Mouse (Mus musculus) A20 (cell line): ENCODE data around the gene 1700122O11Rik.

Source experiments
- DNase-seq: peaks from one replicate; pipeline ENCODE4 v3.0.0-alpha.2; 2011; ENCODE audit warnings: low read depth, low spot score

The 1700122O11Rik gene

GRCm38 (mm10) chr17:48038193-48038592 is at the start of gene 1700122O11Rik:
1700122O11Rik (minus strand) TSS chr17:48038293.
- DNase-seq, result no peak

GRCm38 (mm10) chr17:48080626-48081025 is 42.5 kb upstream of the 1700122O11Rik start:
- DNase-seq, result no peak

- DNase-seq, result no peak
These were observed 29.6 kb upstream of the 1700122O11Rik start for GRCm38 (mm10) chr17:48067729-48068128.

DNA sequence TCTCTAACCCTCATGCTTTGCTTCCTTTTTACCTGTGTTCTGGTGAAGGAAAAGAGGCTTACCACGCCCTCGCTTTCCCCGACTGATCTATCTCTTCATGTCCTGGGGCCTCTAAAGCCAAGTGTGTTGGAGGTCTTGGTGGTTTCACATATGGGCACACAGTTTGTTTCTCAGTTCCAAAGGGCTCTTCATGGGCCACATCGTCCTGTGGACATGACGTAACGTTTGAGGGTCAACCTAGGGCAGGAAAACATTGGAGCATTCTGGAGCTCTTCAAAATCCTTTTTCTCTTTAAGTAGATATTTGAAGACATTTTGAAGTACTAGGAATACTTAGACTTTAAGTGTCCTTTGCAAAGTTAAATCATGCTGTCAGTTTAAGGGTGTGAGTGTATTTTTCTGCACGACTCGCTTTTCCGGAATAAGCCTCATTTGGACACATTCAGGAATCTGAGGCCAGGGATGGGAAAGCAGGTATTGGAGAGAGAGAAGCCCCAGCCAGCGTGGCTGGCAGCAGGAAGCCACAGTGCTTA is 29.1 kb upstream of the 1700122O11Rik start:
- DNase-seq, result no peak

- DNase-seq, result no peak
These were observed 27.0 kb upstream of the 1700122O11Rik start for GRCm38 (mm10) chr17:48065081-48065501.

DNA sequence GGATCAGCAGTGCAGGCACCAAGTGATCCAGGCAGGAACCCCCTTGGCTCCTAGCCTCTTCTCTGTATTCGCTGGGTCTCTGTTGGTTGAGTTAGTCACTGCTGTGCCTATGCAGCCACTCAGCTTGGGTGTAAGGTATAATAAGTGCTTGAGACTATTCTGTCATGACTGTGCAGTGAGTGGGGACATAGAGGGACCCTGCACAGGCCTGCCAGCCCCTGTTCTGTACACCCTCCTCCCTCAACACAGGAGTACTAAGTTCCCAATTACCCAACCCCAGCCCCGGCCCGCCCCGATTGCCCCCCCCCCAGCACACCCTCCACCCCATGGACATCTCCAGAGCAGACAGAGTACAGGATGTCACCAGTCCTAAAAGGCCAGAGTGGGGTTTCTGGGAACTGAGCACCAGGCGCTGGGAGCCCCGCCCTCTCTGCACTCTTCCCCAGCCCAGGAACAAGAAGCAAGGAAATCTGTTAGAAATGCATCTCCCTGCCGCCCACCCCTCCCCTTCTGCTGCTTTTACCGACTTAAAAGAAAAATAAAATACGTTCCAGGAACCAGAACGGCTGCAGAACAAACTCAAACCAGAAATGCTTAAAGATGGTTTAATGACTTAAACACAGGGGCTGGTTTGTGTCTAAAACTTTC is 26.2 kb upstream of the 1700122O11Rik start:
- DNase-seq, result no peak

DNA sequence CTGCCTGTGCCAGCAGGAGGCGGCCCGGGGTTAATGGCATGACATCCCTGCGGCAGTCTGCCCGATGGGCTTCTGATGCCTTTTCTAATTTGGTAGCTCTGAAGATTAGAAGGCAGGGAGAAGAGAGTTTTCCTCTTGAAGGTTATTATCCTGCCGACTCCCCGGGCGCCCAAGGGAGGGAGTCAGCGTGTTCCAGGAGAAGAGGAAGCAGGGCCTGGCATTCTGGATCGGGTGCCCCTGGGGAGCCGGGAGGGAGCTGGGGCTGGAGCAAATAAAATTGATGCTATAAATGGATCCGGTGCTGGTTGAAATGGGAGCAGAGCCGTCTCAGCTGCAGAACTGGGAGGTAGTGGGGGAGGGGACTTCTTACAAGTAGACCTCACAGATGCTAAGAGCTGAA is 19.3 kb upstream of the 1700122O11Rik start:
- DNase-seq, result no peak

DNA sequence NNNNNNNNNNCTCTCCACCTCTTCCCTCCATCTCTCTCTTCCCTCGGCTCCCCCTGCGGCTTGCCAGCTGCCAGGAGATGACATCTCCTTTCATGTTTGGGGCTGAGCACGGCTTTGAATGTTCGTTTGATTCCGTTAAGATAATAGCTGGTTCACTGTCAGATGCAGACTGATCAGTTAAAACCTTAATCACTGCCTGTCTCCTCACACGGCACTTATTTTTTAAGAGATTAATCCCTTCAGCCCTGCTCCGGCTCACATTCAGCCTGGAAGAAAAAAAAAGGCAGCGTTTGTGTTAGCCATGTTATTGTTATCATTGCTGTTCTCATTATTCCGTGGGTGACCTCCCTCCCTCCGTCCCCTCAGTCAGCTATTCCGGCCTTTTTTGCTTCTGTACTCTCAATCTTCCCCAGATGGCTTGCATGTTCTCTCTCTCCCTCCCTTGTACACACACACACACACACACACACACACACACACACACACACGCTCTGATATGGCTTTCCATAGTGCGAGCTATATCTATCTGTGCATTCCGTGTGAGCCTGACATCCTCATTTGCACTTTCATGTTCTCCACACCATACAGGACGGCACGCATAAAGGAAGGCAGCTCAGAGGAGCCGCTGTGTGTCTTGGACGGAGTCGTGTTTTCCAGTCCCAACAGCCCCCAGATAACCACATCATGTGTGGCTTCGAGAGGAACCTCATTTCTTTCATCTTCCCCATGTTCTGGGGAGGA is 17.2 kb upstream of the 1700122O11Rik start:
- no peak for DNase-seq

DNA sequence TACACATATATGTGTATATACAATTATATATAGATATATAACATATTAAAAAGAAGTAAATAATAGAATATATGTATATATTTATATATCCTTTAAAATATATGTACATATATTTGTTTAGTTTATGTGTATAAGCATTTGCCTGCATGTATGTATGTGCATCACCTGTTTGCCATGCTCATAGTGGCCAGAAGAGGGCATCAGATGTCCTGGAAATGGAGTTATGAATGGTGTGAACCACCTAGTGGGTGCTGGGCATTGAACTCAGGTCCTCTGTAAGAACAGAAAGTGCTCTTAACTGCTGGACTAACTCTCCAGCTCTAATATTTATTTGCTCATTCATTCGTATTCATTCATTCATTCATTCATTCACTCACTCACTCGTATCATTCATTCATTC is 15.6 kb upstream of the 1700122O11Rik start:
- no peak for DNase-seq

- no peak for DNase-seq
These were observed 14.4 kb upstream of the 1700122O11Rik start for GRCm38 (mm10) chr17:48052338-48053067.

DNA sequence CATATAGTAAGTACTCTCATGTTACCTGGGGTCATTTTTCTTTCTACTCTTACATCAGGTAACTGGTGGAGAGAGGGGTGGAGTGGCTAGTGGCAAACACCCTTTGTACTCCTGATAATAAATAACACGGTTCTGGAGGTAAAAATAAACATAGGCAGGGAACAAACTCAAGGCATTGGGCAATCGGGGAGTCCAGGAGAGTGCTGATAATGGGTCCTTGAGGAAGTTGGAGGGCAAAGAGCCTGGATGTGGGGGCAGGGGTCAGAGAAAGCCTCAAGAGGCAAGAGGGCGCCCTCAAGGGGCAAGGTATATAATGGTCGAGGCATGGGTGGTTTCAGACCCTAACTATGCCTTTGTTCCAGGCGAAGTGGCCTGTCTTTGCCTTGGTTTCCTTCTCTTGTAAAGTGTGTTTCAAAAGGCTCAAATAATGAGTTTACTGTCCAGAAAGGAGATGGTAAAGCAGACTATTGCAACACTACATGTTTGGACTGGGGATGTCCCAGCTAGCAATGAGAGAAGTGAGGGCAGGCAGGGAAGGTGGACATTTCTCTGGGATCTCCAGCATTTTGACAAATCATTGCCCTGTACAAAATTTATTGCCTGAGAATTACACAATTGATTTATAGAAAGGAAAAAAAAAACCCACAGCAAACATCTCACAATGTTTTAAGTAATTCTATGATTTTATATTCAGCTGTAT is 13.7 kb upstream of the 1700122O11Rik start:
- DNase-seq, result no peak

GRCm38 (mm10) chr17:48045631-48046030 is 7.5 kb upstream of the 1700122O11Rik start:
- peak; percentile 73 for DNase-seq

DNA sequence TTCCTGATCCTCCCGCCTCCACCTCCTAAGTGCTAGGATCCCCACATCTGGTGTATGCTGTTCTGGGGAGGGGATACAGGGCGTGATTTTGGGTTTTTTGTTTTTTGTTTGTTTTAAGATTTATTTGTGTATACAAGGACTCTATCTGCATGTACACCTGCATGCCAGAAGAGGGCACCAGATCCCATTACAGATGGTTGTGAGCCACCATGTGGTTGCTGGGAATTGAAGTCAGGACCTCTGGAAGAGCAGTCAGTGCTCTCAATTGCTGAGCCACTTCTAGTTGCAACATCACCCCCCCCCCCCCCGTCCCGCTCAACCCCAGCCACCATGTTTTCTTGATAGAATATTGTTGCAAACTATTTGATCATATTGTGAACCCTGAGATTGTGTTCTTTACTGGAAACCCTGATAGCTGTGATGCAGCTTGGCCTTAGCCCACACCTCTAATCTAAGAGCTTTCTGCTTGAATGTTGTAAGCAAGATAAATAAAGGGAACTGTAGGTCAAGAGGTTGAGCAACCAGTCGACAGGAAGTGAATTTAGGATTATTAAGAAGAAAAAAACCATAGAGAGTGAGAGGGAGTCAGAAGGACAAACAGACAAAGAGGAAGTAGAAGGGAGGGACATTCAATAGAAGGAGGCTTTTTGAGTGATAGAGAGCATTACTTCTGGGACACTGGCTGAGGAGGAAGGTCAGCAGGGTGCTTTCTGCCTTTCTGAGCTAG is 5.2 kb upstream of the 1700122O11Rik start:
- DNase-seq, result peak; percentile 29

GRCm38 (mm10) chr17:48041351-48042287 is 3.5 kb upstream of the 1700122O11Rik start:
- DNase-seq, result peak; percentile 62

DNA sequence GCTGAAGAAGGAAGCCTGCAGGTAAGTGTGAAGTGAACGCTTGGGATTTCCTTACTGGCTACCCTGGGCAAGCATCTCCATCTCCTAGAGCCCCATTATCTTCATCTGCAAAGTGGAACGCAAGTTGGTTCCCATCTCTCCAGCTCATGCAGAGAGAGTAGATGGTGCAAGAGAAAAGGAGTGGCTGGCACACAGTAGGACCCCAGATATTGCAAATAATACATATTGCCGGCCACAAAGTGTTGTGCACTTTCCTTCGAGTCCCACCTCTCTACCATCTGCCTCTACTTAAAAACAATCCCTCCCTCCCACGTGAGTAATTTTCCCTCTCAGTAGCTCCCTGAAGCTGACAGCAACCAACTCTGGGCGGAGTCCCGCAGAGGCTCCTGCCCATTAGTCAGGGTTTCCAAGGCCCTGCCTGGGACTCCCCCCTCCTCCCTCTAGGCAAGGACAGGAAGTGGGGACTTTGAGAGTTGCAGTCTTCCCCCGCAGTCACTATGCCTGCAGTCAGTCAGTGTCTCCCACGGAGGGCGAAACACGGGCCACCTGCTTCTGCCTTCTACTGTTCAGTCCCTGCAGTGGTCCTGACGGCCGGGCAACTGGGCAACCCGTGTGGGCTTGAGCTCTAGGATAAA is 1.3 kb upstream of the 1700122O11Rik start:
- peak; percentile 77 for DNase-seq

- DNase-seq, result no peak
These were observed 1.2 kb downstream of the 1700122O11Rik start for GRCm38 (mm10) chr17:48036921-48037320.

DNA sequence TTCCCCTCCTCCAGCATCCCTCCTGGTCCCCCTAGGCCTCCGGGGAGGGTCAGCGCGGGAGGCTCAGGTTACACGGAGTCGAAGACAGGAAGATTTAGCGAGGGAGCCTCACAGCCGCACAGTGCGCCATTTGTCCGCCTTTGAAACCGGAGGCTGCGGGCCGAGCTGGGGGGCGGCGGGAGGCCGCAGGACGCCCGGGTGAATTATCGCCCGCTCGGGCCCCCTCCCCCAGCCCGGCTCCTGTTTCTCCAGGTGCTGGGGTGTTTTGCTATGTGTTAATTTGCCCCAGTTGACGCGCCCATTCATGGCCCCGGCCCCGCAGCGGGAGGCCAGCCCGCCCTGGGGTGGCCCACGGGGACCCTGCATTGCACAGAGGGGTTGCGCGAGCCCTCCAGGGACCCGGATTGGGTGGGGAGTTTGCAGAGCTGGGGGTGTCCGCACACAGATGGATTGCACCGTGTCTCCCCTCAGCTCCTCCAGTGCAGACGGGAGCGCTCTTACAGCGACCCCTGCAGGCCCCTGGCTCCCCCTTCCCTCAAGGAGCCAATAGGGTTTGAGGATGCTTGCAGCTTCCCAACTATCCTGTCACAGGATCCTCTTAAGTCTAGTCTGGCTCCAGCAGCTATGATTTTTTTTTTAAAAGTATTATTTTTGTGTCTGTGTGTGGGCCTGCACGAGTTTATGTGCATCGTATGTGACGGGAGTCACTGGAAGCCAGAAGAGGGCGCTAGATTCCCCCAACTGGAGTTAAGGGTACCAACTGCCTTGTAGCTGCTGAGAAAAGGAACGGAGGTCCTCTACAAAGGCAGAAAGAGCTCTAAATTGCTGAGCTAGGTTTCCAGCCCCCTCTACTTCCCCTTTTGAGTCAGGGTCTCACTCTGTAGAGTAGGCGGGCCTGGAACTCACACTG is 6.3 kb downstream of the 1700122O11Rik start:
- no peak for DNase-seq

DNA sequence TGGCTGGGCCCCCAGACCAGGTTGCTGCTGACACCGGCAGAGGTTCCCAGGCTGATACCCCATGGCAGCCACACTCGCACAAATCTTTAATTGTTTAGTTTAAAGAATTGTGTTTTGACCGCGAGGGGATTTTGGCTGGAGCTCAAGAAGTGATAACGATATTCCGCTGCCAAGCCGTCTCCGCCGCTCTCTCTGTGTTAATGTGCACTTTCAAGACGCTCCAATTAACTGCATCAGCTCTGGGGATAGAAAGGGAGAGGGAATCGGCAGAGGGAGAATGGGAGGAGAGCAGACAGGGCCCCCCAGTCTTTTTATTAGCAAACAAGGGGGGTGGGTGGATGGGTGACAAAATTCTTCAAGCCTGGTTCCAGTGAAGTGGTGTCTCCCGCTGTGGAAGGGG is 8.9 kb downstream of the 1700122O11Rik start:
- no peak for DNase-seq
